Mouse (Mus musculus): Measurements from ENCODE around the gene Bcam. TPM values are rescaled to one million over a fixed set of nuclear protein-coding genes. Genes with fewer than 3 reads are reported as not detected.

The Bcam gene
- polyA plus RNA-seq, 1 experiment: 20.3 TPM

DNA sequence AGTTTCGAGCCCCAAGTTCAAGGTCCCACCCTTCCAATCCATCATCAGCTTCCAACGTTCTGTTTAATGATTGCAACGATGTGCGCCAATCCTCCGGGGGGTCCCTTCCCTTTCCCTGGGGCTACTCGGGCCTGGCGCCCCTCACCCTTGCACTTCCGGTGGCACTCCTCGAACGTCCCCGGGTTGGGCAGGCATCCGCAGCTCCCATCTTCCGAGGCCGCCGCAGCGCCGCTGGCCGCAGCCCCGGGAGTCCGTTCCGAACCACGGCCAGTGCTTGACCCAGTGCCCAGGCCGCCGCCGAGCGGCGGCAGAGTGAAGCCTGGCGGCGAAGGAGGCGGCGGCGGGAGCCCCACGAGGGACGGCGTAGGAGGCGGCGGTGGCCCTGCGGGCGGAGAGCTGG is 56.0 kb downstream of the Bcam start:
- Histone ChIP-seq H3K36me3 (ENCODE audit: control insufficient read depth, insufficient read depth, low read length) (peaks cover 39% of the 10 kb centered on the region), H3K27ac (ENCODE audit: insufficient read depth, low read depth, low read length) (peak overlapping the region; percentile 29), H3K4me3 (ENCODE audit: low read depth, low read length) (peak overlapping the region; percentile 88), H3K4me1 (ENCODE audit: control insufficient read depth, insufficient read depth, insufficient read length, low read length) (no peaks in the 10 kb centered on the region; the same call in 1 of the 2 replicates), H3K27me3 (ENCODE audit: control insufficient read depth, insufficient read depth, low read length) (no peaks in the 10 kb centered on the region)
- under 1% methylated on average over 39 of the region's 39 CpGs for WGBS
- TF ChIP-seq CTCF (IDR thresholded peaks at IDR 0.05; ENCODE audit: extremely low read depth, insufficient read length, insufficient replicate concordance, low read depth, low read length) (no peak), POLR2A (IDR thresholded peaks at IDR 0.05; ENCODE audit: low read depth, low read length) (no peak)

DNA sequence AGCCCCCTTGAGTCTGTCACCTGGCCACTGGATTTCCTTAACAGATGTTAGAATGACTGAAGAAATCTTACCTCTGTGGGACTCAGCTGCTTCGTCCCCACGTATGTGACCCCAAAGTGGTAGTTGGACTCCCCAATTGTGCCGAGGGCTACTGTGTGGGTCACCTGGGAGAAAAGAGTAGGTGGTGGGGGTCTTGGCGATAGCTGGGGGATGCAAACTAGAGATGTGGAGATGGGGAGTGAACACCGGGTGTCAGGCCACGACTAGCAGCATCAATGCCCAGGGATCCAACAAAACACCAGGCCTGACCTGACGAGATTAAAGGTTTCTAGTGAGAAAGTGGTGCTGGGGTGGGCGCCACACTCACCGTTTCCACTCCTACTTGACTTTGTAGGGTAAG is 57.2 kb downstream of the Bcam start:
- 83% methylated on average over 9 of the region's 9 CpGs for WGBS
- TF ChIP-seq POLR2A (IDR thresholded peaks at IDR 0.05; ENCODE audit: low read depth, low read length): no peak
- TF ChIP-seq CTCF (IDR thresholded peaks at IDR 0.05; ENCODE audit: extremely low read depth, insufficient read length, insufficient replicate concordance, low read depth, low read length): no peak
- H3K4me3 ChIP-seq (ENCODE audit: low read depth, low read length): no peak overlapping the region
- no peak overlapping the region for H3K27ac ChIP-seq (ENCODE audit: insufficient read depth, low read depth, low read length)
- no peaks in the 10 kb centered on the region; the same call in 1 of the 2 replicates for H3K4me1 ChIP-seq (ENCODE audit: control insufficient read depth, insufficient read depth, insufficient read length, low read length)
- H3K27me3 ChIP-seq (ENCODE audit: control insufficient read depth, insufficient read depth, low read length): no peaks in the 10 kb centered on the region
- peaks cover 40% of the 10 kb centered on the region for H3K36me3 ChIP-seq (ENCODE audit: control insufficient read depth, insufficient read depth, low read length)

DNA sequence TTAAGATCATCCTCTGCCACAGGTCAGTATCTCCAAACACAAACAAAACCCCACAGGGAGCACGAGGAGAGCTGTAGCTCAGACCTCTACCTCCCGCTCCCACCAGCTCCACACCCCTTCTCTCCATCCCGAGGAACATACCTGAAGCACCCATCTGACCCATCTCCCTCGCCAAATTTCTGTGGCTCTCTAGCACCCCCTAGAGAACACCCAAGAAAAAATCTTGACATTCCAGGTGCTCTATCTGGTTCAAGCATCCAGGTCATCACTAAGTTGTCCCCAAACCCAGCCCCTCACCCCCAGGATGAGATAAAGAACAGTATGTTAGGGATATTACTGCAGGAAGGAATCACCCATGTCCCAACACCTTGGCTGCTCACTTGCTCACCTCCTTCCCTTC is 57.6 kb downstream of the Bcam start:
- H3K36me3 ChIP-seq (ENCODE audit: control insufficient read depth, insufficient read depth, low read length): peaks cover 39% of the 10 kb centered on the region
- 28% methylated on average over 4 of the region's 4 CpGs for WGBS
- H3K27ac ChIP-seq (ENCODE audit: insufficient read depth, low read depth, low read length): no peak overlapping the region
- no peak overlapping the region for H3K4me3 ChIP-seq (ENCODE audit: low read depth, low read length)
- H3K4me1 ChIP-seq (ENCODE audit: control insufficient read depth, insufficient read depth, insufficient read length, low read length): no peaks in the 10 kb centered on the region; the same call in 1 of the 2 replicates
- H3K27me3 ChIP-seq (ENCODE audit: control insufficient read depth, insufficient read depth, low read length): no peaks in the 10 kb centered on the region
- no peak for TF ChIP-seq POLR2A (IDR thresholded peaks at IDR 0.05; ENCODE audit: low read depth, low read length)
- peak; percentile 57; the same call in 1 of the 2 replicates for TF ChIP-seq CTCF (IDR thresholded peaks at IDR 0.05; ENCODE audit: extremely low read depth, insufficient read length, insufficient replicate concordance, low read depth, low read length)

DNA sequence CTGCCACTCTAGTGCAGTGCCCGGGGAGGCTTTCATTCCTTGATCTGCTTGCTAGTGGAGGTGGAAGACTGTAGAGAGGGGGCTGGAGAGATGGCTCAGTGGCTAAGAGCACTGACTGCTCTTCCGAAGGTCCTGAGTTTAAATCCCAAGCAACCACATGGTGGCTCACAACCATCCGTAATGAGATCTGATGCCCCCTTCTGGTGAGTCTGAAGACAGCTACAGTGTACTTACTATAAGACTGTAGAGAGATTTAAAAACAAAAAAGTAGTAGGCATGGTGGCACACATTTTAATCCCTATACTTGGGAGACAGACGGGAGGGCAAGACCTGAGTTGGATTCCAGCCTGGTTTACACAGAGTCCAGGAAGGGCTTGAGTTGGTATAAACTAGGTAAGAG is 58.4 kb downstream of the Bcam start:
- H3K27me3 ChIP-seq (ENCODE audit: control insufficient read depth, insufficient read depth, low read length): no peaks in the 10 kb centered on the region
- H3K4me3 ChIP-seq (ENCODE audit: low read depth, low read length): no peak overlapping the region
- 67% methylated on average over 4 of the region's 4 CpGs for WGBS
- no peaks in the 10 kb centered on the region; the same call in 1 of the 2 replicates for H3K4me1 ChIP-seq (ENCODE audit: control insufficient read depth, insufficient read depth, insufficient read length, low read length)
- no peak overlapping the region for H3K27ac ChIP-seq (ENCODE audit: insufficient read depth, low read depth, low read length)
- H3K36me3 ChIP-seq (ENCODE audit: control insufficient read depth, insufficient read depth, low read length): peaks cover 40% of the 10 kb centered on the region
- TF ChIP-seq CTCF (IDR thresholded peaks at IDR 0.05; ENCODE audit: extremely low read depth, insufficient read length, insufficient replicate concordance, low read depth, low read length) (peak; percentile 25; the same call in 1 of the 2 replicates), POLR2A (IDR thresholded peaks at IDR 0.05; ENCODE audit: low read depth, low read length) (no peak)

DNA sequence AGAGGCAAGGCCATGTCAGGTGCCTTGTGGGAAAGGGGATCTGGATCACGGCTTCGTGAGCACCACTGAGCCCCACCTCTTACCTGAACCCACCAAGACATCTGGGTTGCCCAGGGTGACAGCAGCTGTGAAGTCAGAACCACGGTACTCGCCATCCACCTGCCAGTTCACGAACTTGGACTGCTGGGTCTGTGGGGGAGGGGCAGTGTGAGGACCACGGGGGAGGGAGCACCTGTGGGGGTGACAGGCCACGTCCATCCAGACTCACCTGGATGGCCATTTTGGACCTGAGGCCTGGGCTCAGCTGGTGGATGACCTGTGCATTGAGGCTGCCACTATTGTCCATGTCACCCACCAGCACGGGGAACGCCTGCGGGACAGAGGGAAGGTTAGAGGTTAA is 60.2 kb downstream of the Bcam start:
- H3K36me3 ChIP-seq (ENCODE audit: control insufficient read depth, insufficient read depth, low read length): peaks cover 47% of the 10 kb centered on the region
- H3K27me3 ChIP-seq (ENCODE audit: control insufficient read depth, insufficient read depth, low read length): no peaks in the 10 kb centered on the region
- no peaks in the 10 kb centered on the region for H3K4me1 ChIP-seq (ENCODE audit: control insufficient read depth, insufficient read depth, insufficient read length, low read length)
- 86% methylated on average over 10 of the region's 10 CpGs for WGBS
- TF ChIP-seq POLR2A (IDR thresholded peaks at IDR 0.05; ENCODE audit: low read depth, low read length) (no peak), CTCF (IDR thresholded peaks at IDR 0.05; ENCODE audit: extremely low read depth, insufficient read length, insufficient replicate concordance, low read depth, low read length) (no peak)
- H3K4me3 ChIP-seq (ENCODE audit: low read depth, low read length): no peak overlapping the region
- no peak overlapping the region for H3K27ac ChIP-seq (ENCODE audit: insufficient read depth, low read depth, low read length)

Other genes with a start within 250 kb of the Bcam start
- 57.9 and 115 TPM in 2 replicates for gene Ppp1r37, start 207.9 kb downstream of the Bcam start, polyA plus RNA-seq (2012; rRNA removed)
- gene Zfp296, start 193.7 kb downstream of the Bcam start, polyA plus RNA-seq (2012; rRNA removed): 3.0 and 3.7 TPM in 2 replicates
- 85.5 and 146 TPM in 2 replicates for gene Gemin7, start 193.4 kb downstream of the Bcam start, polyA plus RNA-seq (2012; rRNA removed)
- gene Clasrp, start 166.5 kb downstream of the Bcam start, polyA plus RNA-seq (2012; rRNA removed): 91.6 and 184 TPM in 2 replicates
- gene Relb, start 141.6 kb downstream of the Bcam start, polyA plus RNA-seq (2012; rRNA removed): 47.2 and 144 TPM in 2 replicates
- 70.5 and 141 TPM in 2 replicates for gene Clptm1, start 106.0 kb downstream of the Bcam start, polyA plus RNA-seq (2012; rRNA removed)
- 1,337 and 1,661 TPM in 2 replicates for gene Apoc2, start 93.1 kb downstream of the Bcam start, polyA plus RNA-seq (2012; rRNA removed)
- gene Gm44805, start 89.6 kb downstream of the Bcam start, polyA plus RNA-seq (2012; rRNA removed): 0.37 and 0.69 TPM in 2 replicates
- gene Apoc4, start 89.5 kb downstream of the Bcam start, polyA plus RNA-seq (2012; rRNA removed): 0.33 and 1.4 TPM in 2 replicates
- gene Apoc1, start 78.4 kb downstream of the Bcam start, polyA plus RNA-seq (2012; rRNA removed): not detected in 2 replicates
- 591 and 688 TPM in 2 replicates for gene Apoe, start 71.8 kb downstream of the Bcam start, polyA plus RNA-seq (2012; rRNA removed)
- gene Tomm40, start 55.6 kb downstream of the Bcam start, polyA plus RNA-seq (2012; rRNA removed): 62.8 and 72.9 TPM in 2 replicates
- gene Nectin2, start 20.5 kb downstream of the Bcam start, polyA plus RNA-seq (2012; rRNA removed): 128 and 208 TPM in 2 replicates
- gene Cblc, start 25.8 kb upstream of the Bcam start, polyA plus RNA-seq (2012; rRNA removed): 56.7 and 145 TPM in 2 replicates
- gene Bcl3, start 51.8 kb upstream of the Bcam start, polyA plus RNA-seq (2012; rRNA removed): 169 and 226 TPM in 2 replicates
- 0.13 TPM in 1 of 2 replicates, not detected in the other for gene Gm19345, start 81.0 kb upstream of the Bcam start, polyA plus RNA-seq (2012; rRNA removed)
- gene Ceacam16, start 90.3 kb upstream of the Bcam start, polyA plus RNA-seq (2012; rRNA removed): 0.47 and 1.3 TPM in 2 replicates
- not detected in 2 replicates for gene Ceacam19, start 116.9 kb upstream of the Bcam start, polyA plus RNA-seq (2012; rRNA removed)
- gene Pvr, start 150.1 kb upstream of the Bcam start, polyA plus RNA-seq (2012; rRNA removed): 5.7 and 14.3 TPM in 2 replicates
- gene Igsf23, start 179.7 kb upstream of the Bcam start, polyA plus RNA-seq (2012; rRNA removed): 87.9 and 185 TPM in 2 replicates
- 48.9 and 179 TPM in 2 replicates for gene Ceacam20, start 194.4 kb upstream of the Bcam start, polyA plus RNA-seq (2012; rRNA removed)
- 1.8 and 6.6 TPM in 2 replicates for gene Nlrp9b, start 220.4 kb upstream of the Bcam start, polyA plus RNA-seq (2012; rRNA removed)

Data from small intestine, adult 2 months (tissue).